Mouse (Mus musculus): ENCODE results near the gene Lmx1b.

DNA sequence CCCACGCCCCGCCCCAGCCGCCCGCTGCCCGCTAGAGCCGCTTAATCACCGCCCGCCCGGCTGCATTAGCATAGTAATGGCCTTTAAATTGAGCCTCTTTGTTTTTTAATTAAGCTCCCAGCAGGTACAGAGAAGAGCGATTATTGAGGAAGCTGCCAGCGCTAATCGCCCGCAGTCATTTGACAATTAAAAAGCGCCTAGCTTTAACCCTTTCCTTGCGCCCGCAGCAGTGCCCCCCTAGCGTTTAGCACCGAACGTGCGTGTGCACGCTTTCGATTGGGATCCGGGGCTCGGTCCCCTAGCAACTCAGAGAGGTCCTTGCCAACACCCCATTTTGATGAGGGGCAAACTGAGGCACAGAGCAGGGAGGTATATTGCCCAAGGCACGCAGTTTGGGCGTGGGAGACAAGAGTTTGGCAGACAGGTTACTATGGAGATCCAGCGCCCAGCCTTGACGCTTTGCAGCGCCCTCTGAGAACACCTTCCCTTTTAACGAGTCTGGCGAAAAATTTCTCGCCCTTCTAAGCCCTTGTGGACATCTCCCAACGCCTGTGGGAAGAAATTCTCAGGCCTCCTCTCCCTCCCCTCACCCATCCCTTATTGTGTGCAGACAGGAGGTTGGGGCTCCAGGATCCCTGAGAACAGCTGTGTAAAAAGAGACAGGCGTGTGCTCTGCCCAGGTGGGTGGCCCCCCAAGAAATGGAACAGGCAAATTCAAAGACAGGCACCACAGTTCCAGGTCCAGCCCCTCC, 59.4 kb downstream of the Lmx1b start:
- TF ChIP-seq CTCF (conservative IDR thresholded peaks at IDR 0.05; ENCODE audit: insufficient read depth, insufficient read length, low read depth, low read length) (no peak), POLR2A (IDR thresholded peaks at IDR 0.05; ENCODE audit: low read depth, low read length) (no peak)
